Mouse (Mus musculus) liver, embryonic 16.5 days (tissue): ENCODE measurements at regions not wholly inside any gene's neighbourhood (a gene's known extent, or its start where the extent isn't known, plus 50 kb on each side); places are given as distances from the start of the nearest gene placed in this dataset.

Experiments used
- ATAC-seq: fragments of 200-750 bp; cut with Nextera tagmentation; 2 replicates; pipeline ENCODE4 v1.8.0; 2017; ENCODE audit warnings: low read depth, mild to moderate bottlenecking, moderate number of reproducible peaks, moderate library complexity
- H3K27ac ChIP-seq: fragments of 300-500 bp; sonication (generic); 2 replicates; pipeline ENCODE4 v1.5.1; 2014; ENCODE audit warnings: mild to moderate bottlenecking, low read length
- H3K27me3 ChIP-seq: fragments of 300-500 bp; sonication (generic); 2 replicates; pipeline ENCODE4 v1.6.1; 2014; ENCODE audit warnings: low read depth, low read length, mixed read lengths; ENCODE audit not compliant: control insufficient read depth, insufficient read depth
- H3K36me3 ChIP-seq: fragments of 300-500 bp; sonication (generic); 2 replicates; pipeline ENCODE4 v1.6.1; 2014; ENCODE audit warnings: mild to moderate bottlenecking; ENCODE audit not compliant: control insufficient read depth, insufficient read depth
- H3K4me1 ChIP-seq: fragments of 300-500 bp; sonication (generic); 2 replicates; pipeline ENCODE4 v1.6.1; 2014; ENCODE audit warnings: low read depth, low read length, mixed read lengths; ENCODE audit not compliant: control insufficient read depth
- H3K4me2 ChIP-seq: fragments of 300-500 bp; sonication (generic); 2 replicates; pipeline ENCODE4 v1.6.1; 2014; ENCODE audit warnings: low read depth, low read length, mixed read lengths
- H3K4me3 ChIP-seq: fragments of 300-500 bp; sonication (generic); 2 replicates; pipeline ENCODE4 v1.5.1; 2014; ENCODE audit warnings: low read depth, mild to moderate bottlenecking, low read length
- H3K9ac ChIP-seq: fragments of 300-500 bp; sonication (generic); 2 replicates; pipeline ENCODE4 v1.6.1; 2014; ENCODE audit warnings: low read depth, low read length
- H3K9me3 ChIP-seq: fragments of 300-500 bp; sonication (generic); replicated peaks from 2 replicates; pipeline ENCODE4 v1.6.1; 2016; ENCODE audit warnings: low read length; ENCODE audit not compliant: control insufficient read depth
- WGBS: fragments of 180-500 bp; shearing (Covaris S2); extraction: QIAGEN DNeasy Blood & Tissue Kit; methylation state at CpG from one replicate; pipeline ENCODE4 v1.1.7; 2014; ENCODE audit not compliant: insufficient replicate concordance; 5-methylcytosine and 5-hydroxymethylcytosine counted together

DNA sequence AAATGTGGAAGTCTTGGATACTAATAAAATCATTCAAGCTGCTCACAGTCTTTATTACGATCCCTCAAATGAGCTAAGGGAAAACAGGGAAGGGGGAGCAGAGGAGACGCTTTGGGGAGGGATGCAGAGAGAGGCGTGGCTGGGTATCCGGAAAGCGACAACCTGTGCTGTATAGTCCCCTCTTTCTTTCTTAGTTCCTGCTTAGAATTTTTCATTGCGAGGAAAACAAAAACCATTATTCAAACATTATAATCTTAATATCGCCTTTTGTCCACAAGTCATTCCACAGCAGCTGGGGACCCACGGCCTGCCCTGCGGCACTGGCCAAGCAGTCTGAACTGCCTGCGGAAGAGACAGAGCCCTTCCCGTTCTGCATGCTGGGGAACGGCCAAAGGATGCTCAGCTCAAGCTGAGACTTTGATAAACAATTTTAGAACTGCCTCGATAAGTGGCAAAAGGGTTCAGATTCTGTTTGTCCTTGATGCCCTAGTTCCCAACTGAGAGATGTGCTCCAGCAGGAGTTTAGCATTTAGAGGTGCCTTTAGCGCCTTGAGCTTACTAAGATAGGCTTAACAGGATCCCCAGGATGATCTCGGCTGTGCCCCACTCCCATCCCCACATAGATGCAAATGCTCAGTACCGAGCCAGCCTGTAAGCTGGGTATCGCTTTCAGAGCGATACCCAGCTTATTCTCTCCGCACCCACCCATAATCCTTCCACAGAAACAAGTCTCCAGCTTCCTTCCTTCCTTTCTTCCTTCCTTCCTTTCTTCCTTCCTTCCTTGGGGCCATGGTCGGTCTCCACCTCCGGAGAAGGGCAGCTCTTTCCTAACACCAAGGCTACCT is 248.7 kb upstream of the Nfe2l3 start:
- no peaks in the 10 kb centered on the region for H3K4me1 ChIP-seq
- H3K9me3 ChIP-seq = no peaks in the 10 kb centered on the region
- no peak overlapping the region for H3K27ac ChIP-seq
- H3K36me3 ChIP-seq = no peaks in the 10 kb centered on the region
- H3K9ac ChIP-seq = no peak overlapping the region
- no peak overlapping the region for H3K4me2 ChIP-seq
- peaks cover 87% of the 10 kb centered on the region for H3K27me3 ChIP-seq
- H3K4me3 ChIP-seq = no peak overlapping the region
- WGBS = 3% methylated on average over 21 of the region's 21 CpGs
- ATAC-seq = no peak

DNA sequence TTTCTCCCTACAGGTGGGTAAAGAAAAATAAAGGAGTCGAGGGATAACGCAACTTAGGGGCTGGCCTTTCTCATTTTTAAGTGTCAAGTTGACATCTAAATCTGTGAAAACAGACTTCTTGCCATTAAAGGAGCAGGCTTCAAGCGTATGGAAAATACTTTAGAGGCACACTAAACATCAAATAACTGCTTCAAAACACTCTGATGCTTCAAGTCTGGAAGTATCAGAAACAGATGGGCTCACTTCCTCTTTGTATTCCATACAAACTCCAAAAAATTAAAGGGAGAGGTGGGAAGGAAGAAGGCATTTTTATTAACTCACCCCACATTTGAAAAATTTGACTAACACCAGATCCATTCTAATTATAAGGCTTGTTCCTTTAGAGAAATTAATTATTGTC is 248.0 kb upstream of the Nfe2l3 start:
- Histone ChIP-seq H3K4me3 (no peak overlapping the region), H3K4me1 (no peaks in the 10 kb centered on the region), H3K27me3 (peaks cover 82% of the 10 kb centered on the region), H3K4me2 (no peak overlapping the region), H3K9me3 (no peaks in the 10 kb centered on the region), H3K27ac (no peak overlapping the region), H3K9ac (no peak overlapping the region), H3K36me3 (no peaks in the 10 kb centered on the region)
- 7% methylated on average over 3 of the region's 3 CpGs for WGBS
- ATAC-seq = no peak

DNA sequence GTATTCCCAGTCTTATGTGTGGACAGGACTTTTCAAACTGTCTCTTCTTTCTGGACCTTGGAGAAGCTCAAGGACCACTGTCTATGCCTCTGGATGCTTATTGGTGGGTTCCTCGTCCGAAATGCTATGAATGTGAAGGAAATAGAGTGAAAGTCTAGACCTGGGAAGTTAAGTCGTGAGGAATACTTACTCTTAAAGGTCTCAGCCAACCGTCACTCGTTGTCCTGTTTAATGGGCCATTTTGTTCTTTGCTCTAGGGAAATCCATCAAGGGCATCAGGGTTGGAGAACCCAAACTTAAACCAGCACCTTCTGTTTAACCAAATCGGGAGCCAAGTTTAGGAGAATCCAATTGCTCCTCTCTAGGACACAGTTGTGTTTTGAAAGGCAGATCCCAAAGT is 247.3 kb upstream of the Nfe2l3 start:
- WGBS = 22% methylated on average over 6 of the region's 6 CpGs
- H3K27ac ChIP-seq = no peak overlapping the region
- no peaks in the 10 kb centered on the region for H3K36me3 ChIP-seq
- H3K4me2 ChIP-seq = no peak overlapping the region
- no peaks in the 10 kb centered on the region for H3K4me1 ChIP-seq
- no peak overlapping the region for H3K9ac ChIP-seq
- no peaks in the 10 kb centered on the region for H3K9me3 ChIP-seq
- H3K4me3 ChIP-seq = no peak overlapping the region
- H3K27me3 ChIP-seq = peaks cover 76% of the 10 kb centered on the region
- no peak for ATAC-seq

GRCm38 (mm10) chr6:51189173-51189572 is 243.3 kb upstream of the Nfe2l3 start:
- Histone ChIP-seq H3K36me3 (no peaks in the 10 kb centered on the region), H3K4me3 (no peak overlapping the region), H3K27me3 (peaks cover 56% of the 10 kb centered on the region), H3K9ac (no peak overlapping the region), H3K4me1 (no peaks in the 10 kb centered on the region), H3K4me2 (no peak overlapping the region), H3K27ac (no peak overlapping the region), H3K9me3 (no peaks in the 10 kb centered on the region)
- 60% methylated on average over 3 of the region's 3 CpGs for WGBS
- ATAC-seq = no peak

DNA sequence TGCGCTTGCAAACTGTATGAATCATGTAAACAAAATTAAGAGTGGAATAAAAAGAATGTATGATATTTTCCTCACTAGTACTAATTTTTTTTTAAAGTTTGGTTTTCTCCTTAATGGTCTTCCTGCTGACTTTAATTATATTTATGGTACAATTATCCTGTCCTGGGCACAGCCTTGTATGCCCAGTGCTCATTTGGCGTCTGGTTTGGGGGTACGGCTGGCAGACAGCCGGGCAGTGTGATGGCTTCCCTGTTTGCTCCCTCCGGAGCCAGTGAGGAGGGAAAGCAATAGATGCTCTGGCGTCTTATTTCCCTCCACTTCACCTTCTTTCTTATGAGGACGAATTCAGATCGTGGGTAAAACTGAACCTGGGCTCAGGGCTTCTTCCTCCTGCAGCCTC is 239.6 kb upstream of the Nfe2l3 start:
- H3K9ac ChIP-seq = no peak overlapping the region
- H3K27ac ChIP-seq = no peak overlapping the region
- H3K4me3 ChIP-seq = no peak overlapping the region
- no peaks in the 10 kb centered on the region for H3K4me1 ChIP-seq
- no peak for ATAC-seq
- 33% methylated on average over 8 of the region's 8 CpGs for WGBS
- no peaks in the 10 kb centered on the region for H3K9me3 ChIP-seq
- H3K4me2 ChIP-seq = no peak overlapping the region
- no peaks in the 10 kb centered on the region for H3K36me3 ChIP-seq
- peaks cover 27% of the 10 kb centered on the region for H3K27me3 ChIP-seq

GRCm38 (mm10) chr6:51193356-51193755 is 239.1 kb upstream of the Nfe2l3 start:
- Histone ChIP-seq H3K4me2 (no peak overlapping the region), H3K4me1 (no peaks in the 10 kb centered on the region), H3K4me3 (no peak overlapping the region), H3K27me3 (peaks cover 26% of the 10 kb centered on the region), H3K27ac (no peak overlapping the region), H3K9ac (no peak overlapping the region), H3K9me3 (no peaks in the 10 kb centered on the region), H3K36me3 (no peaks in the 10 kb centered on the region)
- ATAC-seq = no peak
- 12% methylated on average over 12 of the region's 12 CpGs for WGBS

GRCm38 (mm10) chr6:51196391-51196790 is 236.1 kb upstream of the Nfe2l3 start:
- Histone ChIP-seq H3K27ac (no peak overlapping the region), H3K27me3 (peaks cover 18% of the 10 kb centered on the region), H3K4me3 (no peak overlapping the region), H3K9me3 (no peaks in the 10 kb centered on the region), H3K36me3 (no peaks in the 10 kb centered on the region), H3K9ac (no peak overlapping the region), H3K4me1 (no peaks in the 10 kb centered on the region), H3K4me2 (no peak overlapping the region)
- ATAC-seq = no peak
- WGBS = 67% methylated on average over 2 of the region's 2 CpGs

DNA sequence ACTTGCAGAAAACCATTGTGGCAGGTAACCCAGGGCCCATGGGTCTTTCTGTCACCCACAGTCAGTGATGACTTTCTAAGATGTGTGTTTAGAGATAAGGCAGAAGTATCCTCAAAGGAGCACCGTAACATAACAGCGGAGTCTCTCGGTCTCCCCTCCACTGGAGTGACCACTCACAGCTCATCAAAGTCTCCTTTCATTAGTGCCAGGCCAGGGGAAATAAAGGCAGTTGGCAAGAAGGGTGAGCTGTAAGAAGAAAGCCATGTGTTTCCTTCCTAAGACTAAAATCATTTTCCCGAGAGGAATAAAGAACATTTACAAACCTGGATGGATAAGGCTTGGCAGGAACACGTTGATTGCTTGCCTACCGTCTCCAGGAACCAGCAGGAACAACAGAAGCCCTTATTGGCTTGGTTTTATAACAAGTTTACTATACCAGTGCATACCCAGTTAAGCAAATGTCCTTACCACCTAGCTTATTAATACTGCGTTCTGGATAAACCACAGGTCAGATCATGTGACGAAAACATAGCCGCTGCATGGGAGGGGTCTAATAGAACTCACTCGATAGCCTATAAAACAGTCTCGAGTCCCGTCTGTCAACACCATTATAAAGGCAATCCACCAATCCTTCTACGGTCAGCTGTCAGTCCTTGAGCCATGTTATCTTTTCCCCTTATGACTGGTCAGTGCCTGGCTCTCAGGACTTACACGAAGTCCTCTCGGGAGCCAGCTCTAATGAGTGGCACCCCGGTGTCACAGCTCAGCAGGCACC is 235.3 kb upstream of the Nfe2l3 start:
- Histone ChIP-seq H3K9me3 (no peaks in the 10 kb centered on the region), H3K27ac (no peak overlapping the region), H3K4me3 (no peak overlapping the region), H3K4me2 (no peak overlapping the region), H3K9ac (no peak overlapping the region), H3K27me3 (peaks cover 18% of the 10 kb centered on the region), H3K36me3 (no peaks in the 10 kb centered on the region), H3K4me1 (no peaks in the 10 kb centered on the region)
- ATAC-seq = no peak
- 65% methylated on average over 16 of the region's 16 CpGs for WGBS

DNA sequence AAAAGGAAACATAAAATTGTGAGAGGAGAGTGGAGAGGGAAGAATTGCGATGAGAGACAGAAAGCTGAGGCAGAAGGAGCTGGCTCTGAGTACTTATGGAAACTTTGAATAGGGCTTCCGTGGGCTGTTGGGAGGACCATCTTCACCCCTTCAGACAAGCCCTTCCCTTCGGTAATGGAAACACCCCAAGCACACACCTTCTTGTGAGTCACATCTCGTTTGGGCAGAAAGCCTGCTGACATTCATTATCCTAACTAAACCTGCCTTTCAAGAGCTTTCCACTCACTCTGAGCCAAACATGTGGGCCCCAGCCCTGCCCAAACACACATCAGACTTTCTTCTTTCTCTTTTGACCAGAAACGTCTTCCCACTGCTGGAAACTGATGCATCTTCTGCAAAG is 232.3 kb upstream of the Nfe2l3 start:
- 40% methylated on average over 5 of the region's 5 CpGs for WGBS
- no peak overlapping the region for H3K9ac ChIP-seq
- no peak for ATAC-seq
- no peaks in the 10 kb centered on the region for H3K9me3 ChIP-seq
- no peak overlapping the region for H3K4me3 ChIP-seq
- no peaks in the 10 kb centered on the region for H3K4me1 ChIP-seq
- H3K27me3 ChIP-seq = peaks cover 3% of the 10 kb centered on the region; the same call in 1 of the 2 replicates
- no peaks in the 10 kb centered on the region for H3K36me3 ChIP-seq
- no peak overlapping the region for H3K4me2 ChIP-seq
- no peak overlapping the region for H3K27ac ChIP-seq
